Mouse (Mus musculus): Measurements from ENCODE around the gene D930048N14Rik.

- TF ChIP-seq POLR2A (IDR thresholded peaks at IDR 0.05; ENCODE audit: borderline replicate concordance, insufficient read depth, low read length) = no peak
- TF ChIP-seq CTCF (IDR thresholded peaks at IDR 0.05; ENCODE audit: borderline replicate concordance, insufficient read depth, low read depth, low read length) = no peak
These were observed 2.2 kb downstream of the D930048N14Rik start for GRCm38 (mm10) chr11:51652889-51653418.
